Mouse (Mus musculus): Measurements from ENCODE around the gene AC134908.4.

The AC134908.4 gene

GRCm38 (mm10) chr17:25831451-25832281 is 36.2 kb upstream of the AC134908.4 start:
- DNase-seq (ENCODE audit: low spot score in 2 of 2): no peak

- no peak for DNase-seq (ENCODE audit: low spot score in 2 of 2)
These were observed 35.5 kb upstream of the AC134908.4 start for GRCm38 (mm10) chr17:25830806-25831431.

GRCm38 (mm10) chr17:25830200-25830753 is 34.8 kb upstream of the AC134908.4 start:
- no peak for DNase-seq (ENCODE audit: low spot score in 2 of 2)

- no peak for DNase-seq (ENCODE audit: low spot score in 2 of 2)
These were observed 34.1 kb upstream of the AC134908.4 start for GRCm38 (mm10) chr17:25829558-25830017.

- peak; percentile 69 to 76 for DNase-seq (ENCODE audit: low spot score in 2 of 2)
These were observed 33.5 kb upstream of the AC134908.4 start, which contains the start of gene Jmjd8 for GRCm38 (mm10) chr17:25828712-25829557. Gene Jmjd8, plus strand, starts transcription at chr17:25828867.

GRCm38 (mm10) chr17:25828223-25828594 is 32.8 kb upstream of the AC134908.4 start:
- no peak for DNase-seq (ENCODE audit: low spot score in 2 of 2)

- DNase-seq (ENCODE audit: low spot score in 2 of 2): no peak
These were observed 32.2 kb upstream of the AC134908.4 start for GRCm38 (mm10) chr17:25827546-25828222.

GRCm38 (mm10) chr17:25827011-25827410 is 31.6 kb upstream of the AC134908.4 start:
- DNase-seq (ENCODE audit: low spot score in 2 of 2): no peak

GRCm38 (mm10) chr17:25825984-25826570 is 30.6 kb upstream of the AC134908.4 start:
- no peak for DNase-seq (ENCODE audit: low spot score in 2 of 2)

GRCm38 (mm10) chr17:25825311-25825710 is 29.9 kb upstream of the AC134908.4 start:
- no peak for DNase-seq (ENCODE audit: low spot score in 2 of 2)

GRCm38 (mm10) chr17:25824362-25825142 is 29.1 kb upstream of the AC134908.4 start:
- DNase-seq (ENCODE audit: low spot score in 2 of 2): no peak

- peak; percentile 71 to 72 for DNase-seq (ENCODE audit: low spot score in 2 of 2)
These were observed 28.0 kb upstream of the AC134908.4 start, which contains the start of gene Wdr24 for GRCm38 (mm10) chr17:25823452-25823851. Gene Wdr24, plus strand, starts transcription at chr17:25823627.

- no peak for DNase-seq (ENCODE audit: low spot score in 2 of 2)
These were observed 23.7 kb upstream of the AC134908.4 start for GRCm38 (mm10) chr17:25818851-25819780.

- no peak for DNase-seq (ENCODE audit: low spot score in 2 of 2)
These were observed 22.2 kb upstream of the AC134908.4 start for GRCm38 (mm10) chr17:25817662-25818061.

GRCm38 (mm10) chr17:25813471-25813870 is 18.0 kb upstream of the AC134908.4 start:
- peak; percentile 72 to 84 for DNase-seq (ENCODE audit: low spot score in 2 of 2)

- DNase-seq (ENCODE audit: low spot score in 2 of 2): no peak
These were observed 15.4 kb upstream of the AC134908.4 start for GRCm38 (mm10) chr17:25810890-25811289.

GRCm38 (mm10) chr17:25809606-25810340 is 14.3 kb upstream of the AC134908.4 start:
- no peak for DNase-seq (ENCODE audit: low spot score in 2 of 2)

Data from urinary bladder, postnatal 36 days (tissue).